Mouse (Mus musculus): ENCODE results near the gene Ints1. TPM values are rescaled to one million over a fixed set of nuclear protein-coding genes. Genes with fewer than 3 reads are reported as not detected.
A peak's percentile ranks its signal among the peaks of the same experiment; 100 is the strongest.

Gene Ints1
- polyA plus RNA-seq (2015; fragmentation: Nextera tagmentation; extraction: Ambion mirVana) = 33.2 TPM in 2 replicates

DNA sequence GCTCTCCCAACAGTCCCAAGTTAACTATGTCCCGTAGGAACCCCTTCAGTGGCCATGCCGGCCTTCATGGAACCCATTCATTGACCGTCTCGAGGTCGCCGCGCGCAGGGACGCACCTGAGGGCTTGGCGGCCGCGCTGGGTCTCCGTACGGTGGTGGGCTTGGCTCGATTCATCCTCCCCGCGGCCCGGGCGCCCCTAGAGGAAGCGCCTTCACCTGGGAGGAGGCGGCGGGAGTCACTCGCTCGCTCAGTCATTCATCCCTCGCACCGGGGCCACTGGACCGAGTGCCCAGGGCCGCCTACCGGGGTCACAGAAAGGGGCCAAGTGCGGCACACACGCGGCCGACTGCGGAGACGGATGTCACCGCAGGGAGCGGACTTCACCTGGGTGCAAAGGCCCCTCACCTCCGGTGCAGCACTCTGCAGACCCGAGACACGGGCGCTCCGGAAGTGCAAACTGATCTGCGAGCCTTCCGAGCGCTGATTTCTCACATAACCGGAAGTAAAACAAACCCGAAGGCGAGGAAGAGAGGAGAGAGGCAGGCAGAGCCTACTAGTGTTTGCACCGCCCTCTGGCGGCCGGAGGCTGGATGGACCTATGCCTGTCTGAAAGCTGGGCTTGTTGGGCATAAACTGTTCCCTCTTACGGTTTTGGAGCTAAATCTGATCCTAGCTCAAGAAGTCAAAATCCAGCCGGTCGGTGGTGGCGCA lies at the start of gene Ints1:
Gene Ints1 (minus strand): TSS at position 459 of the 711 bp plus-strand sequence.
- Histone ChIP-seq H3K4me1 (ENCODE audit: control insufficient read depth, insufficient read depth, low read length) (peaks cover 8% of the 10 kb centered on the region), H3K4me2 (ENCODE audit: low read length) (peak within 1 kb of the TSS; percentile 92), H3K9ac (ENCODE audit: low read depth, low read length) (peak within 1 kb of the TSS; percentile 72), H3K9me3 (replicated peaks; ENCODE audit: control insufficient read depth, low read length, poor library complexity, severe bottlenecking) (no peaks in the 10 kb centered on the region), H3K4me3 (ENCODE audit: low read depth, low read length) (peak within 1 kb of the TSS; percentile 77), H3K27ac (ENCODE audit: low read length) (peak within 1 kb of the TSS; percentile 65; the same call in 1 of the 2 replicates), H3K36me3 (ENCODE audit: control insufficient read depth, insufficient read depth, low read length) (peaks cover 22% of the 10 kb centered on the region), H3K27me3 (ENCODE audit: control insufficient read depth, insufficient read depth, low read depth, low read length) (no peaks in the 10 kb centered on the region)
- ATAC-seq = peak; percentile 91
- WGBS = 1% methylated on average over 55 of the region's 55 CpGs

DNA sequence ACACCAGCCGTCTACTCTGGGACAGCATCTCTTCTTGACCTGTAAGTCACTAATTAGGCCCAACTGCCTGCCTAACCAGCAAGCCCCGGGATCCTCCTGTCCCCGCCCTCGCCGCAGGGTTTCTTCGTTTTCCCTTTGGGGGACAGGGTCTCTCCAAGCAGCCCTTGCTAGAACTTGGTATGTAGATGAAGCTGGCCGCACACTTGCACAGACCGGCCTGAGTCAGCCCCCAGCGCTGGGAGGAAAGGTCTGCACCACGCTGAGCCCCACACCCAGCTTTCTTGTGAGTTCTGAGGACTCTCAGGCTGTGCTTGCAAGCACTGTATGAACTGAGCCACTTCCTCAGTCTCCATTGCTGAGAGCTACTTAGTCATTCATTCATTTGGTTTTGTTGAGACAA lies 49.1 kb upstream of the Ints1 start:
- no peak overlapping the region; the same call in 1 of the 2 replicates for H3K4me2 ChIP-seq (ENCODE audit: low read length)
- H3K9me3 ChIP-seq (replicated peaks; ENCODE audit: control insufficient read depth, low read length, poor library complexity, severe bottlenecking) = no peaks in the 10 kb centered on the region
- ATAC-seq = no peak
- peaks cover 19% of the 10 kb centered on the region for H3K4me1 ChIP-seq (ENCODE audit: control insufficient read depth, insufficient read depth, low read length)
- 92% methylated on average over 10 of the region's 10 CpGs for WGBS
- no peak overlapping the region for H3K9ac ChIP-seq (ENCODE audit: low read depth, low read length)
- no peaks in the 10 kb centered on the region for H3K27me3 ChIP-seq (ENCODE audit: control insufficient read depth, insufficient read depth, low read depth, low read length)
- peaks cover 12% of the 10 kb centered on the region; the same call in 1 of the 2 replicates for H3K36me3 ChIP-seq (ENCODE audit: control insufficient read depth, insufficient read depth, low read length)
- no peak overlapping the region for H3K27ac ChIP-seq (ENCODE audit: low read length)
- H3K4me3 ChIP-seq (ENCODE audit: low read depth, low read length) = no peak overlapping the region

DNA sequence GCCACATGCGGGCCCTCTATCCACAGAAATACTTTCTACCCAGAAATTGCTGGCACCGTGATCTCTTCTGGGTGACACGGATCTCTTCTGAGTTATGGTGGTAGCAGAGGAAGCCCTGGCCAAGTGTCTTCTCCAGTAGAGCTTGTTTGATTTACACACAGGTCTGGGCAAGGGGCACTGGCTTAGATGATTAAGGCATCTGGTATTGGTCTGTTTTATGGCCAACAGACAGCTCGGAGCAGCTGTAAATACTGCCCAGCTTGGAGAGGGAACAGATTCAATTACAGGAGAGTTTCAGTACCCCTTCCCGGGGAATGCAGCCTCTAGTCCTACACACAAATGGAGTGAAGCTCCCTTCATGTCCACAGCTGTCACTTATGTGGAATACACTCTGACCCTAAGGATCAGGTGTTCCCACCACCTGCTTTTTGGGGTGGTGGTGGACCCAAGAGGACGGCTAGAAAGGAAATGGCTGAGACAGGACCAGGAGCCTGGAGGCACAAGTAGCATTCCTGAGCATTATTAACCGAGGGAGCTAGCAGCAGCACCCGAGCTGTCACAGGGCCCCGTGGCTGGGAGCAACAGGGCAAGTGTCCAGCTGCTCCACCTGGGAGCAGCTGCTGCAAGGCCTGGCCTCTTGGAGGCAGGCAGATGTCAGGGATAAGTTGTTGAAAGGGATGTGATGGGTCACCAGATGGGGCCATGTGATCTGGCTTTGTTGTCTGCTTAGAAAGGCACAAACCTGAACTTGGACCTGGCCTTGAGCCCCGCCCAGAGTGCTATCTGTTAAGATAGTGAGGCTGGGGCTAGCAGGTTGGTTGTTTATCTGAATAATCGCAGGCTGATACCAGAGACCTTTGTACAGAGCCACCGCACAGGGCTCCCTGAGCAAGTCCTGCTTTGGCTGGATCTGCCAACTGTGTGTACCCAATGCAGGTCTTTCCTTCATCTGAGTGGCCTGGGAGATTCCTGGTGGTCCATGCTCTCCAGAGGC lies 46.3 kb upstream of the Ints1 start:
- H3K27me3 ChIP-seq (ENCODE audit: control insufficient read depth, insufficient read depth, low read depth, low read length) = no peaks in the 10 kb centered on the region
- 85% methylated on average over 12 of the region's 12 CpGs for WGBS
- peaks cover 12% of the 10 kb centered on the region; the same call in 1 of the 2 replicates for H3K36me3 ChIP-seq (ENCODE audit: control insufficient read depth, insufficient read depth, low read length)
- H3K4me3 ChIP-seq (ENCODE audit: low read depth, low read length) = no peak overlapping the region
- H3K4me2 ChIP-seq (ENCODE audit: low read length) = no peak overlapping the region
- H3K9ac ChIP-seq (ENCODE audit: low read depth, low read length) = no peak overlapping the region
- H3K9me3 ChIP-seq (replicated peaks; ENCODE audit: control insufficient read depth, low read length, poor library complexity, severe bottlenecking) = no peaks in the 10 kb centered on the region
- H3K4me1 ChIP-seq (ENCODE audit: control insufficient read depth, insufficient read depth, low read length) = peaks cover 15% of the 10 kb centered on the region
- H3K27ac ChIP-seq (ENCODE audit: low read length) = no peak overlapping the region
- ATAC-seq = no peak

DNA sequence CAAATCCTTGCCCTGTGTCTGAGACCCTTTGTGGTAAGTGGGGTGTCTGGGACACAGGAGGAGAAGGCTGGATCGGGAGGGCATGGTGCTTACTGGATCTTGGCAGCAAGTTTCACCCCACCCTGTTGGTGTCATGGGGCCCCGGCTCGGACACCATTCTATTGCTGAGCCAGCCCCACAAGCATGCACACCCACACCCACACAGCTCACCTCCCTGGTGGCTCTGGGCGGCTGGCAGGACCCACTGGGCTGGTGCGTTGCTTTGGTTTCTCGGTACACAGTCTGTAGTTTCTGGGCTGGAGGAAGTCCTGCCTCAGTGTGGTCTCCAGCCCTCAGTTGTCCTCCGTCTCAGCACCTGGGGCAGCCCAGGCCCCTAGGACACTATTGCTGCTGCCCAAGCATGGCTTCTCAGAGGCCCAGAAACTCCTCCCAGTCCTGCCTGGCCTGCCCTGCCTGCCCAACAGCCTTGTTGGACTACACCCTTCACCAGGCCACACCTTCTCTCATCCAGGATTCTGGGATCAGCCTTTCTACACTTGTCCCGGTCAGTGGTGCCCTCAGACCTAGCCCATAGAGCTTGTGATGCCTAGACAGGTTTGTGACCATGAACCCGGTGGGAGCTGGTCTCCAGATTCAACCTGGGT lies 44.2 kb upstream of the Ints1 start, which contains the start of gene Tmem184a:
Gene Tmem184a (minus strand): TSS at position 380 of the 644 bp plus-strand sequence.
- no peak within 1 kb of the TSS for H3K9ac ChIP-seq (ENCODE audit: low read depth, low read length)
- H3K36me3 ChIP-seq (ENCODE audit: control insufficient read depth, insufficient read depth, low read length) = peaks cover 12% of the 10 kb centered on the region; the same call in 1 of the 2 replicates
- H3K4me3 ChIP-seq (ENCODE audit: low read depth, low read length) = no peak within 1 kb of the TSS
- no peaks in the 10 kb centered on the region; the same call in 1 of the 2 replicates for H3K27me3 ChIP-seq (ENCODE audit: control insufficient read depth, insufficient read depth, low read depth, low read length)
- WGBS = 91% methylated on average over 9 of the region's 9 CpGs
- no peak within 1 kb of the TSS for H3K4me2 ChIP-seq (ENCODE audit: low read length)
- no peaks in the 10 kb centered on the region for H3K9me3 ChIP-seq (replicated peaks; ENCODE audit: control insufficient read depth, low read length, poor library complexity, severe bottlenecking)
- ATAC-seq = no peak
- no peak within 1 kb of the TSS for H3K27ac ChIP-seq (ENCODE audit: low read length)
- H3K4me1 ChIP-seq (ENCODE audit: control insufficient read depth, insufficient read depth, low read length) = 0 out of 2 replicates have a peak, but pooled peaks cover 1% of the 10 kb centered on the region

DNA sequence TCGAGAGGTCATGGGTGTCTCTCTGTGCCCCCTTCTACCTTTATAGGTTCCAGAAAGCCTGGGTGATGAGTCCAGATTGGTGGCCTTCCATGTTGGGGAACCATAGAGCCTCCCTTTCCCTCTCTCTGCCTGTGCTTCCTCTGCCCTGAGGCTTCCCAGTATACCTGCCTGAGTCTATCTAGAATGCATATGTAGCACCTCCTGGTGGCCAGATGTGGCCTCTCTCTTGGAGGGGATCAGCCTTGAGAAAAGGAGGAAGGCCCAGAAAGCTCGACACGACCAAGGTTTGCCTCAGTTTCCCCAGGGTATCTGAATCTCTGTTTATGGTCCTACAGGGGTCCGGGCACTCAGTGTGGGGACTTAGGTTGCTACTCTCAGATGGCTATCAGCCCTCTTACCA lies 43.3 kb upstream of the Ints1 start:
- Histone ChIP-seq H3K9me3 (replicated peaks; ENCODE audit: control insufficient read depth, low read length, poor library complexity, severe bottlenecking) (no peaks in the 10 kb centered on the region), H3K4me1 (ENCODE audit: control insufficient read depth, insufficient read depth, low read length) (no peaks in the 10 kb centered on the region), H3K27me3 (ENCODE audit: control insufficient read depth, insufficient read depth, low read depth, low read length) (peaks cover 6% of the 10 kb centered on the region), H3K4me2 (ENCODE audit: low read length) (no peak overlapping the region), H3K9ac (ENCODE audit: low read depth, low read length) (no peak overlapping the region), H3K4me3 (ENCODE audit: low read depth, low read length) (no peak overlapping the region), H3K36me3 (ENCODE audit: control insufficient read depth, insufficient read depth, low read length) (peaks cover 11% of the 10 kb centered on the region; the same call in 1 of the 2 replicates), H3K27ac (ENCODE audit: low read length) (no peak overlapping the region)
- WGBS = 59% methylated on average over 4 of the region's 4 CpGs
- no peak for ATAC-seq

DNA sequence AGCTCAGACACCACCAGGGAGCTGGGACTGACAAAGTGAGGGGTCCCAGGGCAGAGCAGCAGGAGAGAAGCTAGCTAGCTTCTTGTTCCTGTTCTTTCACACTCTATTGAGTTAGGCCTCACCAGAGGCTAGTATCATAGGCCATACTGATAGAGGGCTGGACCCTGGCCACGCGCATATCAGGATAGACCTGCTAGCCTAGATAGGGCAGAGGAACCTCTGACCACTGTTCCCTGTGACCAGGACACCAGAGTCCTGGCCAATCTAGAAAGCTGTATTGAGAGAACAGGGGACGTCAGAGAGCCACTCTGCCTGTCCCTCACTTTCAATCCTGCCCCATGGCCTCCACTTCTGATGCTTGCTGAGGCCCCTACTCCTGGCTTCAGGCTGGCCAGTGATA lies 42.6 kb upstream of the Ints1 start:
- no peaks in the 10 kb centered on the region for H3K4me1 ChIP-seq (ENCODE audit: control insufficient read depth, insufficient read depth, low read length)
- H3K9ac ChIP-seq (ENCODE audit: low read depth, low read length) = no peak overlapping the region
- H3K27me3 ChIP-seq (ENCODE audit: control insufficient read depth, insufficient read depth, low read depth, low read length) = peaks cover 10% of the 10 kb centered on the region
- no peak overlapping the region for H3K4me3 ChIP-seq (ENCODE audit: low read depth, low read length)
- no peak for ATAC-seq
- H3K9me3 ChIP-seq (replicated peaks; ENCODE audit: control insufficient read depth, low read length, poor library complexity, severe bottlenecking) = no peaks in the 10 kb centered on the region
- no peak overlapping the region for H3K27ac ChIP-seq (ENCODE audit: low read length)
- no peak overlapping the region for H3K4me2 ChIP-seq (ENCODE audit: low read length)
- peaks cover 6% of the 10 kb centered on the region; the same call in 1 of the 2 replicates for H3K36me3 ChIP-seq (ENCODE audit: control insufficient read depth, insufficient read depth, low read length)
- 80% methylated on average over 3 of the region's 3 CpGs for WGBS

DNA sequence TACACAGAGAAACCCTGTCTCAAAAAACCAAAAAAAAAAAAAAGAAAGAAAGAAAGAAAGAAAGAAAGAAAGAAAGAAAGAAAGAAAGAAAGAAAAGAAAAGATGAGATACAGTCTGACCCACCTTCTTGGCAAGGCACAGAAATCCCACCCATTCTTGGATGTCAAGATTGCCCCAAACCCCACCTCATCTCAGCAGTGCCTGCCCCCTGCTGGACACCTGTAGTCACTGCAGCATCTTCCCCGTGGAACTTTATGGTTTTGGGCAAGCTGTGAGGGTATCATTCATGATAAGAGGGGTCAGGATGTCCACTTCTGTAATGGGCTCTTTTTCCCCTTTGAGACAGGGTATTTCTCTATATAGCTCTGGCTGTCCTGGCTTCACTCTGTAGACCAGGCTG lies 41.8 kb upstream of the Ints1 start:
- H3K4me2 ChIP-seq (ENCODE audit: low read length) = no peak overlapping the region
- no peak overlapping the region for H3K27ac ChIP-seq (ENCODE audit: low read length)
- peaks cover 14% of the 10 kb centered on the region for H3K27me3 ChIP-seq (ENCODE audit: control insufficient read depth, insufficient read depth, low read depth, low read length)
- no peak overlapping the region for H3K4me3 ChIP-seq (ENCODE audit: low read depth, low read length)
- H3K9me3 ChIP-seq (replicated peaks; ENCODE audit: control insufficient read depth, low read length, poor library complexity, severe bottlenecking) = no peaks in the 10 kb centered on the region
- no peak for ATAC-seq
- no peak overlapping the region for H3K9ac ChIP-seq (ENCODE audit: low read depth, low read length)
- no peaks in the 10 kb centered on the region for H3K4me1 ChIP-seq (ENCODE audit: control insufficient read depth, insufficient read depth, low read length)
- 13% methylated on average over 1 of the region's 1 CpGs for WGBS
- H3K36me3 ChIP-seq (ENCODE audit: control insufficient read depth, insufficient read depth, low read length) = 0 out of 2 replicates have a peak, but pooled peaks cover 3% of the 10 kb centered on the region

DNA sequence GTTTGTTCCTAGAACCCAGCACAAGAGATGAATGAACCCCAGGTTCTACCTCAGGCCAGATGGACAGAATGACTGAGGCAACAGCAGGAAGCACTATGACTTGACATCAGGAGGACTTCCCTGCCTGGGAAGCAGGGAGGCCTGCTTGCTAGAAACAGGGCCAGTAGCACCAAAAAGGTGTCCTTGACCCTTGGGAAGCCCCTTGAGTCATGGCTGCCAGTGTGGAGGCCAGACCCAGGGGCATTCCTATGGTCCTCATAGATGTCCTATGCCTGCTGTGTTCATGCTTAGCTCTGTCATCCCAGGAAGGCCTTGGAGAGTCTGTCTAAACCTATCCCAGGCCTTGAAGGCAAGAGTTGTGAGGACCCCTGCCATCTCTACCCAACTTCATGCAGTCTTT lies 41.0 kb upstream of the Ints1 start:
- H3K4me2 ChIP-seq (ENCODE audit: low read length) = no peak overlapping the region
- H3K9me3 ChIP-seq (replicated peaks; ENCODE audit: control insufficient read depth, low read length, poor library complexity, severe bottlenecking) = no peaks in the 10 kb centered on the region
- no peaks in the 10 kb centered on the region for H3K4me1 ChIP-seq (ENCODE audit: control insufficient read depth, insufficient read depth, low read length)
- H3K27me3 ChIP-seq (ENCODE audit: control insufficient read depth, insufficient read depth, low read depth, low read length) = peaks cover 14% of the 10 kb centered on the region
- no peak overlapping the region for H3K9ac ChIP-seq (ENCODE audit: low read depth, low read length)
- H3K36me3 ChIP-seq (ENCODE audit: control insufficient read depth, insufficient read depth, low read length) = no peaks in the 10 kb centered on the region
- H3K4me3 ChIP-seq (ENCODE audit: low read depth, low read length) = no peak overlapping the region
- no peak for ATAC-seq
- no peak overlapping the region for H3K27ac ChIP-seq (ENCODE audit: low read length)

Measured in midbrain, embryonic 16.5 days (tissue).